Mouse (Mus musculus) forebrain, embryonic 12.5 days (tissue): ENCODE measurements around the gene Meis2. TPM values are rescaled to one million over a fixed set of nuclear protein-coding genes. Genes with fewer than 3 reads are reported as not detected.

Experiments
- ATAC-seq: fragments of 200-750 bp; cut with Nextera tagmentation; 2 replicates; pipeline ENCODE4 v1.8.0; 2017; ENCODE audit warnings: moderate TSS enrichment; ENCODE audit not compliant: low FRiP score
- H3K27ac ChIP-seq: fragments of 300-500 bp; sonication (generic); 2 replicates; pipeline ENCODE4 v1.5.1; 2016; ENCODE audit warnings: mild to moderate bottlenecking
- H3K27me3 ChIP-seq: fragments of 300-500 bp; sonication (generic); 2 replicates; pipeline ENCODE4 v1.6.1; 2016; ENCODE audit warnings: mild to moderate bottlenecking
- H3K36me3 ChIP-seq: fragments of 300-500 bp; sonication (generic); replicated peaks from 2 replicates; pipeline ENCODE4 v1.6.1; 2016; ENCODE audit warnings: mild to moderate bottlenecking
- H3K4me1 ChIP-seq: fragments of 300-500 bp; sonication (generic); 2 replicates; pipeline ENCODE4 v1.6.1; 2016
- H3K4me2 ChIP-seq: fragments of 300-500 bp; sonication (generic); 2 replicates; pipeline ENCODE4 v1.6.1; 2016; ENCODE audit warnings: mild to moderate bottlenecking, moderate library complexity
- H3K4me3 ChIP-seq: fragments of 300-500 bp; sonication (generic); replicated peaks from 2 replicates; pipeline ENCODE4 v1.5.1; 2016; ENCODE audit warnings: mild to moderate bottlenecking
- H3K9ac ChIP-seq: fragments of 300-500 bp; sonication (generic); 2 replicates; pipeline ENCODE4 v1.6.1; 2016; ENCODE audit warnings: mild to moderate bottlenecking
- H3K9me3 ChIP-seq: fragments of 300-500 bp; sonication (generic); 2 replicates; pipeline ENCODE4 v1.6.1; 2016
- WGBS: fragments of 180-500 bp; shearing (Covaris S2); methylation state at CpG from one replicate; pipeline ENCODE4 v1.1.7; 2016; 5-methylcytosine and 5-hydroxymethylcytosine counted together
- polyA plus RNA-seq: library from polyadenylated mRNA; unstranded; fragments of >200 nt; fragmentation: Nextera tagmentation; extraction: Ambion mirVana; gene quantifications from 2 replicates; pipeline ENCODE4 v1.2.1, GENCODE M21; 2016

Meis2 gene
- polyA plus RNA-seq, 1 experiment from 2014 or later, result 104 TPM

- no peak for ATAC-seq
- H3K9ac ChIP-seq, result no peak overlapping the region
- no peak overlapping the region for H3K4me3 ChIP-seq
- H3K27ac ChIP-seq, result no peak overlapping the region
- 39% methylated on average over 5 of the region's 5 CpGs for WGBS
- no peaks in the 10 kb centered on the region for H3K27me3 ChIP-seq
- peaks cover 38% of the 10 kb centered on the region; the same call in 1 of the 2 replicates for H3K4me1 ChIP-seq
- H3K9me3 ChIP-seq, result no peaks in the 10 kb centered on the region
- no peak overlapping the region for H3K4me2 ChIP-seq
- H3K36me3 ChIP-seq, result no peaks in the 10 kb centered on the region
These were observed 168.1 kb downstream of the Meis2 start for GRCm38 (mm10) chr2:115897559-115897958.

DNA sequence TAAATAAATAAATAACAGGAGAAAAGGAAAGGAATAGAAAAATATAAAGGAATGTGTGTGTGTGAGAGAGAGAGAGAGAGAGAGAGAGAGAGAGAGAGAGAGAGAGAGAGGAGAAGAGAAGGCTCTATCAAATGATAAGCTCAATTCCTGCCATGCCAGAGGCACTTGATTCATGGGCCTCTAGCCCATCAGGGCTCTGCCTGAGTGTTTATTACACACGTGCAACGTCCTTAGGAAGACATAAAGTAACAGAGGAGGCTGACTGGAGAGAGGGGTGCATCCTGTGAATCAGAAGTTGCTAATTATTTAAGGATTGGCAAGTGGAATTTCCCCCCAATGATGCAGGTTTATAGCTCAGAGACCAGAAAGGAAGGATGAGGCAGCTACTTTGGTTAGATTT is 168.6 kb downstream of the Meis2 start:
- Histone ChIP-seq H3K4me3 (no peak overlapping the region), H3K4me2 (no peak overlapping the region), H3K9me3 (no peaks in the 10 kb centered on the region), H3K36me3 (no peaks in the 10 kb centered on the region), H3K27ac (no peak overlapping the region; the same call in 1 of the 2 replicates), H3K27me3 (no peaks in the 10 kb centered on the region), H3K4me1 (peaks cover 38% of the 10 kb centered on the region; the same call in 1 of the 2 replicates), H3K9ac (no peak overlapping the region)
- no peak for ATAC-seq
- WGBS, result 55% methylated on average over 2 of the region's 2 CpGs

DNA sequence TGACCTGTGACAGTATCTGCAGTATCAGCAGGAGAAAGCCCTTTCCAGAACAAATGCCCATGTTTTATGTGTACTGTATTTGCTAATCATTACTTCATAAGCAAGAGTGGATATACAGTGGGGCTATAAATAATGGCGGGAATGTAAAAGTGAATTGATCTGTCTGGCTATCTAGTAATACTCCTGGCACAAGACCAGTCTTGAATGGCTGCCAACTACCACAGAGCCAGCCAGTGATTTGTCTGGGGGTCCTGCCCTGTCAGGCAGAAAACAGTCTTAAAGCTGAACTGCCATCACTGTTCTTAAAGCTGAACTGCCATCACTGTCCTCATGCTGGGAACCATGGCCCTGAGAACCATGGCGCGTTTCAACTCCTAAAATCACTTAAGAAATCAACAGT is 169.9 kb downstream of the Meis2 start:
- Histone ChIP-seq H3K27ac (peak overlapping the region; percentile 75), H3K27me3 (no peaks in the 10 kb centered on the region), H3K4me2 (no peak overlapping the region), H3K4me1 (peaks cover 38% of the 10 kb centered on the region; the same call in 1 of the 2 replicates), H3K36me3 (no peaks in the 10 kb centered on the region), H3K9me3 (no peaks in the 10 kb centered on the region), H3K4me3 (no peak overlapping the region), H3K9ac (no peak overlapping the region)
- ATAC-seq, result peak; percentile 44; the same call in 1 of the 2 replicates
- WGBS, result 72% methylated on average over 3 of the region's 3 CpGs

GRCm38 (mm10) chr2:115895256-115895655 is 170.4 kb downstream of the Meis2 start:
- Histone ChIP-seq H3K4me2 (no peak overlapping the region), H3K9ac (no peak overlapping the region), H3K4me3 (no peak overlapping the region), H3K36me3 (no peaks in the 10 kb centered on the region), H3K27me3 (no peaks in the 10 kb centered on the region), H3K9me3 (no peaks in the 10 kb centered on the region), H3K27ac (peak overlapping the region; percentile 75), H3K4me1 (peaks cover 38% of the 10 kb centered on the region; the same call in 1 of the 2 replicates)
- peak; percentile 3; the same call in 1 of the 2 replicates for ATAC-seq
- WGBS, result 42% methylated on average over 2 of the region's 2 CpGs

- Histone ChIP-seq H3K27me3 (no peaks in the 10 kb centered on the region), H3K4me2 (no peak overlapping the region), H3K9me3 (no peaks in the 10 kb centered on the region), H3K9ac (no peak overlapping the region), H3K4me1 (peaks cover 30% of the 10 kb centered on the region; the same call in 1 of the 2 replicates), H3K36me3 (no peaks in the 10 kb centered on the region), H3K27ac (0 out of 2 replicates have a peak overlapping the region, but pooled peaks have one; percentile 19), H3K4me3 (no peak overlapping the region)
- ATAC-seq, result no peak
- WGBS, result 58% methylated on average over 6 of the region's 6 CpGs
These were observed 172.5 kb downstream of the Meis2 start for GRCm38 (mm10) chr2:115893113-115893512.

DNA sequence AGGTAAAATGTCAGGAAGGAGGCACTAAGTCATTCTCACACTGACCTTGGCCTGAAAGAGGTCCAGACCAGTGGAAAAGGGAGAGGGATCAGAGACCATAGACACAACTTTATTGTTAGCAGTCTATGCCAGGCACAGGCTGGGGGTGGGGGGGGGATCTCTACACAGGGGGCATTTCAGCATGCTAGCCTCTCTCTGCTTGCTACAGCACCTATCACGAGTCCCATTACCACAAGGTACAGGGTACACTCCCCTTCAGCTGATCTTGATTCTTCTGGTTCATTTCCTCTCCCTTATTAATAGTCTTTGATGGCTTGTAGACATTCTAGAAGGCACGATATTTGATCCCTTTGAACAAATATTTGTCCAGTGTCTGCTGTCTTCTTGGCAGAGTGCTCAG is 174.9 kb downstream of the Meis2 start:
- WGBS, result 50% methylated on average over 2 of the region's 2 CpGs
- Histone ChIP-seq H3K36me3 (no peaks in the 10 kb centered on the region), H3K9me3 (no peaks in the 10 kb centered on the region), H3K4me3 (no peak overlapping the region), H3K9ac (no peak overlapping the region), H3K27me3 (no peaks in the 10 kb centered on the region), H3K4me2 (no peak overlapping the region), H3K27ac (no peak overlapping the region), H3K4me1 (peaks cover 19% of the 10 kb centered on the region; the same call in 1 of the 2 replicates)
- ATAC-seq, result no peak

DNA sequence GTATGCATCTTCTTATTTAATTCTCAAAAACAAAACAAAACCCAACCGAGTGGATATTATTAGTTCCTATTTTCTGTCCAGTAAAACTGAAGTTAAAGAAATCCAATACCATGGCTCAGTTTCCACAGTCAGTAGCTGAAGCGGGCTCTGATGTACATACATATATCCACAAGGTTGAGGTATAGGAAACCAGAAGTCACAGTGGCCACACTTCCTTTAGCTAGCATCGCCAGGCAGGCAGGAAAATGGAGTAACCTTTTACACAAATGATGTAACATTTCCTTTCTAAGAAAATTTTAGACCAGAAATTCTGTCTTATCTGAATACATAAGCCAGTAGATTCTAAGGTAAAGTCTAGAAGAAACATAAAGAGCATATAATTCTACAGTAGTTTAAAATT is 175.6 kb downstream of the Meis2 start:
- Histone ChIP-seq H3K9me3 (no peaks in the 10 kb centered on the region), H3K9ac (no peak overlapping the region), H3K4me2 (no peak overlapping the region), H3K4me1 (peaks cover 15% of the 10 kb centered on the region), H3K36me3 (no peaks in the 10 kb centered on the region), H3K27me3 (no peaks in the 10 kb centered on the region), H3K4me3 (no peak overlapping the region), H3K27ac (no peak overlapping the region)
- no peak for ATAC-seq
- 92% methylated on average over 3 of the region's 3 CpGs for WGBS

- no peaks in the 10 kb centered on the region for H3K27me3 ChIP-seq
- peaks cover 21% of the 10 kb centered on the region for H3K4me1 ChIP-seq
- ATAC-seq, result no peak
- H3K27ac ChIP-seq, result no peak overlapping the region
- H3K4me3 ChIP-seq, result no peak overlapping the region
- WGBS, result 69% methylated on average over 4 of the region's 4 CpGs
- no peaks in the 10 kb centered on the region for H3K36me3 ChIP-seq
- no peaks in the 10 kb centered on the region for H3K9me3 ChIP-seq
- no peak overlapping the region for H3K4me2 ChIP-seq
- H3K9ac ChIP-seq, result no peak overlapping the region
These were observed 176.4 kb downstream of the Meis2 start for GRCm38 (mm10) chr2:115889212-115889611.

GRCm38 (mm10) chr2:115888336-115889077 is 177.1 kb downstream of the Meis2 start:
- no peak overlapping the region for H3K9ac ChIP-seq
- no peak overlapping the region for H3K4me2 ChIP-seq
- H3K27ac ChIP-seq, result no peak overlapping the region
- peaks cover 24% of the 10 kb centered on the region for H3K4me1 ChIP-seq
- no peaks in the 10 kb centered on the region for H3K27me3 ChIP-seq
- H3K36me3 ChIP-seq, result no peaks in the 10 kb centered on the region
- H3K9me3 ChIP-seq, result no peaks in the 10 kb centered on the region
- no peak overlapping the region for H3K4me3 ChIP-seq
- WGBS, result 81% methylated on average over 5 of the region's 5 CpGs
- ATAC-seq, result no peak

DNA sequence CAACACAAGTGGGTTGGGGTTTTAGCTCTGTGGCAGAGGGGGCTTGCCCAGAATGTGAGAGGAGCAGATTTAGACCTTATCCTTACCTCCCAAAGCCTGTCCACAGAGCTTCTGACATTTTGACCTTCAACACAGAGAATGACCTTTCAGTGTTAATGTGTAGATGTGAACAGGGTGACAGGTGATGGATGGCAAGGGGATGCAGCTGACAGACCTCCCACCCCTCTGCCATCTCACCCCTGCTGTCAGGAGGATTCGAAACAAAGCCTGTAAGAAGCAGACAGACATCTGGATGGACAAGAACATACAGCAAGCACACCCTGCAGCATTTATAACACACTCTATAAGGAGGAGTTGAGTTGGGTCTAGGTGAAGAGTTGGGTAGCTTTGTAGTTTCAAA is 178.0 kb downstream of the Meis2 start:
- Histone ChIP-seq H3K4me2 (no peak overlapping the region), H3K4me1 (peaks cover 26% of the 10 kb centered on the region), H3K9ac (no peak overlapping the region), H3K27me3 (no peaks in the 10 kb centered on the region), H3K9me3 (no peaks in the 10 kb centered on the region), H3K4me3 (no peak overlapping the region), H3K27ac (no peak overlapping the region), H3K36me3 (no peaks in the 10 kb centered on the region)
- no peak for ATAC-seq
- WGBS, result 83% methylated on average over 1 of the region's 1 CpGs

GRCm38 (mm10) chr2:115884184-115884583 is 181.5 kb downstream of the Meis2 start:
- Histone ChIP-seq H3K4me1 (peaks cover 28% of the 10 kb centered on the region), H3K36me3 (no peaks in the 10 kb centered on the region), H3K27me3 (no peaks in the 10 kb centered on the region; the same call in 1 of the 2 replicates), H3K4me2 (no peak overlapping the region), H3K27ac (no peak overlapping the region), H3K4me3 (no peak overlapping the region), H3K9me3 (no peaks in the 10 kb centered on the region), H3K9ac (no peak overlapping the region)
- 19% methylated on average over 9 of the region's 9 CpGs for WGBS
- ATAC-seq, result peak; percentile 18; the same call in 1 of the 2 replicates

GRCm38 (mm10) chr2:115883520-115883919 is 182.1 kb downstream of the Meis2 start:
- H3K27ac ChIP-seq, result no peak overlapping the region
- peak; percentile 57 for ATAC-seq

More at GRCm38 (mm10) chr2:115883520-115883919, 182.1 kb downstream of the Meis2 start:
- WGBS, result 63% methylated on average over 10 of the region's 10 CpGs
- Histone ChIP-seq H3K4me1 (peaks cover 25% of the 10 kb centered on the region), H3K9ac (no peak overlapping the region), H3K4me2 (no peak overlapping the region), H3K27me3 (no peaks in the 10 kb centered on the region; the same call in 1 of the 2 replicates), H3K9me3 (no peaks in the 10 kb centered on the region), H3K36me3 (no peaks in the 10 kb centered on the region), H3K4me3 (no peak overlapping the region)
